Mouse (Mus musculus): ENCODE measurements around the gene Slc27a2.
A peak's percentile ranks its signal among the peaks of the same experiment; 100 is the strongest.

Slc27a2 gene

DNA sequence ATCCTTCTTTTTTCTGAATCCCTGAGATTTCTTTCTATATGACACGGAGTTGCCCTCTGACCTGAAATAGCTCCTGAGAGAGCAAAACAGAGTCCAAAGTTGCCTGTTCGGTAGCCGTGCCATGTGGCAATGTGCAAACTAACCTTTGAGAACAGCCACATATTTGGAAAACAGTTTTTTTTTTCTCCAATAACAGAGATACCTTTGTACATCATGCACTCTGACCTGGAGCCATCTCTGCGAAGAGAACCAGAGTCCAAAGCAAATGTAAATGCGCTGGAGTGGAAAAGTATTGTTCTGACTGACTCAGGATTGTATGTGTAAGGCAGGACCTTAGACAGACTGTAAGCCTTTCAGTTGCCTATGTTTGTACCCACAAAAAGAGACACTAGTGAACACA, 3.3 kb downstream of the Slc27a2 start:
- no peak for DNase-seq

DNA sequence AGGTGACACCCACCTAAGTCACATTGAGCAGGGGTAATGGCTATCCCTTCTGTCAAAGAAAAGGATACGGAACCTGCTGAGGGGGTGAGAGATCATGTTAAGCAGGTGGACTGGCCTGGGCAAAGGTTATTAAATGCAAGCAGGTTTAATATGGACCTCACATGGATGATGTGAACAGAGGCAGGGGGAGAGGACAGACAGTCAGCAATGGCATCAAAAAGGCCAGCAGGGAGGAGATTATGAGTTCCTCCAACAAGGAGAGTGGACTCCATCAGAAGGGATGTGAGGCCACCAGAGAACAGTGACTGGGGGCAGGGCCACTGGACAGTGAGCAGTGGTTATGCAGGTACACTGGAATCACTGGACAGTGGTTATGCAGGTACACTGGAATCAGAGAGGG, 7.9 kb downstream of the Slc27a2 start:
- no peak for DNase-seq

DNA sequence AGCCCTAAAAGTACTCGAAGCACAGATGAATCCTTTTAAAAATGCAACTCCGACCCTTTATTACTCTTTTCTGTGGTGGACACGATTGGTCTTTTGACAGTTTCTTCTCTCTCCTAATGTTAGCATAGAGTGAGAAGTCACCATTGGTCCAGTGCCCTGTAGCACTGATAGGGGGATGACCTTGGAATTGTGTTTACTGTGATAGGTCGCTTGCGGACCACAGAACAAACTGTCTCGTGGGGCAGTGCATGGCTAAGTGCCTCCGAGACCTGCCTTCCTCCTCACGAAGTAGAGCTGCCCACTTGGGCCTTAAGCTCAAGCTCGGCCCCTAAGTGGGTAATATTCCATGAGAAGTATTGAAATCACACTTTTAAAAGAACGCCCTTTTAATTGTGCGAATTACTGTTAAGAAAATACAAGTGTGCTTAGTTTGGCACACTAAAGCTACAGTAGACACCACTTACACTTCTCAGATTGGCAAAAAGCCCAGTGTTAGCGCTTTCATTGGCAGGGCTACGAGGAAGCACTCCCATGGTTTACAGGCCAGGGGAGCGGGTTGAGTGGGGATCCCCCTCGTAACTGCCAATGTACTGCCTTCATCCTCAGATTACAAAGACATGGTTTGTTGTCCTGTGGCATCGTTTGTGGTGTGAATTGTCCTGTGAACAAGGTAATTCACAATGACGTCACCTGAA, 11.4 kb downstream of the Slc27a2 start:
- no peak for DNase-seq

DNA sequence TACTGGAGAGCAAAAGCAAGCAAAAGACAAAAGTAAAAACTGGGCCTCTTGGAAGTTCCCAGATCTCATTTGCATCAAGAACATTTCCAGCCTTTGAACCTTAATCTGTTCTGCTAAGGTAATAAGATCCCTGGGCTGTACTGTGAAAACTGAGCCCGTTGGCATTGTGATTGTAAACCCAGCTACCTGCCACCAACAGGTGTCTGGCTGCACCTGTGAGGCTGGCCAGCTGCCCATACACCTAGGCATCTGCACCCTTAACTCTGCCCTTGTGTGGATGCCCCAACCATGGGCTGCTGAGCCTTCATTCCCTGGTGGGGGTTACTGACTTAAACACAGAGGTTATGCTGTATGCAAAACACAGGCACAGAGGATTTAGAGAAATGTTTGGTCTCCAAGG, 20.0 kb downstream of the Slc27a2 start:
- no peak for DNase-seq

DNA sequence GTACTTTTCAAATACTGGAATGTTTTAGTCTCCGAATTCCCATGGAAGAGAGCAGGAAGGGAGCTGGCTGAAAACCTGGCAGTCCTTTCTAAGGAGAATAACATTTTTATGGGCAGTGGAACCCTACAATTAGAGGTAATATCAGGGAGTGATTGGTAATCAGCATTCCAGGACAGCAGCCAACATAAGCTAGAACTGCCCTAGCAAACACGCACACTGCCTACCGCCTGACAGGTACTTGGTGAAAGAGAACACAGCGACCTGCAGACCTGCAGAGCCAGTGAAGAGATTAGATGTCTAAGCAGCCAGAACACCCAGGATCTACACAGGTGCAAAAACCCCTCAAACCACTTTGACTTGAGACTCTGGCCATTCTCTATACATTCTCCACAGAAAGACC, 20.5 kb downstream of the Slc27a2 start:
- DNase-seq = no peak

DNA sequence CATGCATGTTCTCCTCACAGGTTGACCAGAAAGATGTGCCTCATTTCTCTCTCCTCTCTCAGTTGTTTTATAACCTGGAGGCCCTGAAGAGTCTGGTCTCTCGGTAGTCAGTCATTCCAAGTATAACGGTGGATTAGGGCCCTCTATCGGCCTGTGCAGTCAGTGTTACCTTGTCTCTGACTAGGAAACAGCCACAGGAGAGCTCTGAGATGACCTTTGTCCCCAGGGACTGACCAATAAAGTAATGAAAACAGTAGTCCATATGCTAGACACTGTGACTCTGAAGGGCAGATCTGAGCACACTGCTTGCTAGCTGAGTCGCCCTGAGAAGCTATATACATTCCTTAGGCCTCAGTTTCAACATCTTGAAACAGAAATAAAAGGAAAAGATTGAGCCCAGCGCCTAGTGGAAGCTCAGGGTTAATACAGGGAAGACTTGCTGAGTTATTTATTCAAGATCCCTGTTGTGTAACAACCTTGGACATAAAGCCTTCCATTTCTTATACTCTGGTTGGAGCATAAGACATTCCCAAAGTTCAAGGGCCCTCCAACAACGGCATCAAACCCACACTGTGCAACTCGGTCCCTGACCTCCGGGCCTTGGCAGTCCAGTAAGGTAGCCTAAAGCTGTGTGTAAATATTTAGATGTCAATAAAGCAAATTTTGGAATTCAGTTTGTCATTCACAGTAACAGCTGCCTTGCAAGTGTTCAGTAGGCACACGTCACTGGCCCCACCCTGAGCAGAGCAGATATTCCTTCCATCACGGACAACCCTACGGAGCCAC, 23.4 kb downstream of the Slc27a2 start:
- DNase-seq = no peak

DNA sequence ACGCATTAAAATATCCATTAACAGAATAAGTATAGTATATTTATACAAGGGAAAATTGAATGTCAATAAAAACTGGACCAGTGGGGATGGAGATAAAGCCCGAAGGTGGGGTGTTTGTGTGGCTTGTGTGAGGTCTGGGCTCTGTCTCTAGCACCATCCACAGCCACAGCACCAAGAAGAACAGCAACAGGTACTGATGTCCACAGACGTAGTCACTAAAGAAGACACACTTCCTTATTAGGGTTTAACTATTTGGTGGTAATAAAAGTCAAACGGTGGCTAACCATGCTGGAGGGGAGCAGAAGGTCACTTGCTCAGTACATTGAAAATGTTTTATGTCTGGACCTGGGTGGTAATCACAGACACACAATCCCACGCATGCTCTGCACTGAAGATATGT, 25.2 kb downstream of the Slc27a2 start:
- no peak for DNase-seq

DNA sequence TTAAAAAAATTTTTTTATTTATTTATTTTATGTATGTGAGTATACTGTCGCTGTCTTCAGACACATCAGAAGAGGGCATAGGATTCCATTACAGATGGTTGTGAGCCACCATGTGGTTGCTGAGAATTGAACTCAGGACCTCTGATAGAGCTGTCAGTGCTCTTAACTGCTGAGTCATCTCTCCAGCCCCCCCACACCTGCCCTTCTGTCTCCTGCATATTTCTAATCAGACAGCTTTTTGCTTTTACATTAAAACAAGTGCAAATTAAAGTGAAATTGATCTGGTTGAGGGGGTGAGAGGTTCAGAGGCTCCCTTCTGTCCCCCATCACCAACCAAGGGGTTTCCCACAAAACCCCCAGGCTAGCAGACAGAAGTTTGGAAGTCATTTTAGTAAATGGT, 27.1 kb downstream of the Slc27a2 start:
- no peak for DNase-seq

DNA sequence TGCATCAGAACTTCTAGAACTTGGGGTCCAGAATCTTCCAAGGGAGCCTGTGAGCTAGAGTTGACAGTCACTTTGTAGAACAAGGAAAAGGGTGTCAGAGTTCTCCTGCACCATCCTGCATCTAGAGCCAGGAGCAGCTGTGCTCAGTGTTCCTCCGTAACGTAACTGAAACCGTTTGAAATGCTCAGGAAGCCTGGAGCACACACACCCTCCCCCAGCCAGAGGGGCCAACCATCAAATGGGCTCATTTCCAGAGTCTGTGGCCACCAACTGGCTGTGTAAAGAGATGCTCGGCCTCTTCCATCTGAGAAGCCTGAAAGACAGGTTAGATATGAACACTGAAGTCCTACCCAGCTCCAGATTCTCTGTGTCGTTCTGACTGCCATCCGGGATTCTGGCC, 31.8 kb downstream of the Slc27a2 start:
- DNase-seq = no peak

DNA sequence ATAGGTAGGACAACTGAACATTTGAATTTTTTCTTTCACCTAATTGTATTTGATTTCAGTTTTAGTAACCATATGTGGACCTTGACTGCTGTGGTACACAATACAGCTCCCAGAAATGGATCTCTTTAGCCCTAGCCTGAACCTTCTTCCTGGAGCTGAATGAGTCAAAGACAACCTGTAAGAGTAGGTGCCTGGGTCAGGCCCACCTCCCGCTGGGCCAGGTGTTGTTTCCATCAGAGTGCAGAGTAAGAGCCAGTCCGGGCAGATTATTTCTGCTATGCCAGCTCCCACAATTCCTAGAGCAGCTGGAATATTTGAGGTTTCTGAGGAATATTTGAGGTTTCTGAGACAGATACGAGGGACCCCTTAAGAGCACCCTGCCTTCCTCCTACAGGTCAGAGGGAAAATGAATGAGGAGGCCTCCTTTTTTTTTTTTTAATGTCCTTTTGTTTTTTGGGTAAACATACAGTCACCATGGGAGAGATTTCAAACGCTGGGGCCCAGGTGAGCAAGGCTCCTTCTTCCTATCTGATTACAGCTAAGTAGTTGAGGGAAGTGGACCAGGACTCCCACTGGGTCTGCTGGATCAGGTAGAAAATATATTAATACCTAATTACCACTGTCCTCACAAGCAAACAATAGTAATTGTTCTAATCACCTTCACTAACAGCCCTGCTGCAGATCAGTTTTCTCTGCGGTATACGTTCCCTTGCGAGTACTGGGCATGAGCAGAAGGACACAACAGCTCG, 32.6 kb downstream of the Slc27a2 start:
- DNase-seq = no peak

DNA sequence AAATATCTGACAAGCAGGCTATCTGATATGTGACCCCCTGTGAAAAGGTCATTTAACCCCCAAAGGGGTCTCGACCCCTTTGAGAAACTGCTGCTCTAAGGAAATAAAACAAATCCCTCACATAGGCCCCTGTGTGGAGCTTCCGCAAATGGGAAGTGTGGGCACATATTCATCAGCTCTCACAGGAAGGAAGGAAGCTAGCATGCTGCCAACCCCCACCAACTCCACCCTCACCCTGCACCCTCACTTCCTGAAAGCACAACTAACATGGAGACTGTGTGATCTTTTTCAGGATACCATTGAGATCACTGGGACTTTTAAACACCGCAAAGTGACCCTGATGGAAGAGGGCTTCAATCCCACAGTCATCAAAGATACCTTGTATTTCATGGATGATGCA, 35.3 kb downstream of the Slc27a2 start:
- no peak for DNase-seq

DNA sequence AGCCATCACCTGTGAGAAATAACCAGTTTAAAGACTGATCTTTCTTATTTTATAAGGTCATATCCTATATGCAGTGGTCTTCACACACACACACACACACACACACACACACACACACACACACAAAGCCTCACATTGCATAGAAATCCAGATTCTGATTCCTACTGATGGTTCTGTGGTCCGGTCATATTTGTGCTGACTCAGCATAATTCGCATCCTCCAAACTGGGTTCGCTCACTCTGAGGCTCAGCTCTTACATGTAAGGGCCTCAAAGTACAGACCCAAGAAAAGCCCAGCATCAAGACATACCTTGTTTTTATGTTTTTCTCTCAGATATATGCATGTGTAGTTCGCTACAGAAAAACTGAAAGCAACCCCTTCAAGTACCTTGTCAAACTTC, 39.1 kb downstream of the Slc27a2 start:
- DNase-seq = no peak

DNA sequence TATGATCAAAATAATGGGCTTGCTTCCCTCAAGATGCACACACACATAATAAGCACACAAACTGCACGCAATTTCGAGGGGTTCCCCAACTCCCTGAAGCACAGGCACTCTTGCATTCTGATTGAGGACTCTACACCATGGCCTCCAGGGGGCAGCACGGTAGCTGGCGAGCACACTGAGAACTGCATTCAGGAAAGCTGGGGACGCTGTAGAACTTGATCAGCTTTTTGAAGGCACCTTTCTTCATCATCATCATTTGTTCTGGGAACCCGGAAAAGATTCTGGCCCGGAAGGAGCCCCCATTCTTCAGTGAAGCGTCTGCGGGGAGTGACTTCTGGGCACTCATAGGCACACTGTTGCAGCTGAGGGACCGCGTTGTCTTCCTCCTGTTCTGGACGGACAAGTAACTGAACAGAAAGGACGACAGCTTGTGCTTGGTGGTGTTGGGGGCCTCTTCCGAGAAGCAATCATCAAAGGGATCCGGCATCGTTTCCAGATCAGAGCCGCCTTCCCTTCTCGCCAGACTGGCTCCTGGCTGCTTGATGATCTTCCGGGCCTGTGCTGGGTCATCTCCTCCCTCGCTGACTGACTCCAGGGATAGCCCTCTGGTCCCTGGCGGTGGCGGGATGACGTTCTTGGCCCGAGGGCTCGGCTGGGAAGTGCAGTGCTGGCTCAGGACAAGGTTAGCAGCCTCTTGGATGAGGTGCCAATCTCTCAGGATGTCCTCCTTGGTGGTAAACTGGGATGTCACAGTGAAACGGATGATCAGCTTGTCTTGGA, 41.8 kb downstream of the Slc27a2 start:
- peak; percentile 77 for DNase-seq

DNA sequence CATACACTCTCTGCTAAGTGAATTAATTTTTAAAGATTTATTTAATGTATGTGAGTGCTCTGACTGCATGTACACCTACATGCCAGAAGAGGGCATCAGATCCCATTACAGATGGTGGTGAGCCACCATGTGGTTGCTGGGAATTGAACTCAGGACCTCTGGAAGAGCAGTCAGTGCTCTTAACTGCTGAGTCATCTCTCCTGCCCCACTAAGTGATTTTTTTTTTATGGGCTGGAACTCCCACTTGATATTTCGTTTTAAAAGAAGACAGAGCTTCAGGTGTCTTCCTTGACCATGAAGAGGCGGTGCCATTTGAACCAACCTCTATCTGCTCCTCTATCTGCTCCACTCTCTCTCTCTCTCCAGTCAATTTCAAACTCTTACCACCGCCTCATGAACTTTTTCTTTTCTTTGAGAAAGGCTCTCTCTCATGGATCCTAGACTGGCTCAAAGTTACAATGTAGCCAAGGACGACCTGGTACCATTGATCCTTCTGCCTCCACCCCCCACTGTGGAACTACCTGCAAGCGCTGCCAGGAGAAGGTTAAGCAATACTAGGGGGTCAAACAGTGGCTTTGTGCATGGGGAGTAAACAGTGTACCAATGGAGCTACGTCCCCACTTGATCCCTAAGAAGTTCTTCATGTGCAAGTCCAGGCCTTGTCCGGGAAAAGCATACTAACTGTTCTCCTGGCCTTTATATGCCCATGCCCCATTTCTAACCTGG, 44.3 kb downstream of the Slc27a2 start:
- DNase-seq = no peak

DNA sequence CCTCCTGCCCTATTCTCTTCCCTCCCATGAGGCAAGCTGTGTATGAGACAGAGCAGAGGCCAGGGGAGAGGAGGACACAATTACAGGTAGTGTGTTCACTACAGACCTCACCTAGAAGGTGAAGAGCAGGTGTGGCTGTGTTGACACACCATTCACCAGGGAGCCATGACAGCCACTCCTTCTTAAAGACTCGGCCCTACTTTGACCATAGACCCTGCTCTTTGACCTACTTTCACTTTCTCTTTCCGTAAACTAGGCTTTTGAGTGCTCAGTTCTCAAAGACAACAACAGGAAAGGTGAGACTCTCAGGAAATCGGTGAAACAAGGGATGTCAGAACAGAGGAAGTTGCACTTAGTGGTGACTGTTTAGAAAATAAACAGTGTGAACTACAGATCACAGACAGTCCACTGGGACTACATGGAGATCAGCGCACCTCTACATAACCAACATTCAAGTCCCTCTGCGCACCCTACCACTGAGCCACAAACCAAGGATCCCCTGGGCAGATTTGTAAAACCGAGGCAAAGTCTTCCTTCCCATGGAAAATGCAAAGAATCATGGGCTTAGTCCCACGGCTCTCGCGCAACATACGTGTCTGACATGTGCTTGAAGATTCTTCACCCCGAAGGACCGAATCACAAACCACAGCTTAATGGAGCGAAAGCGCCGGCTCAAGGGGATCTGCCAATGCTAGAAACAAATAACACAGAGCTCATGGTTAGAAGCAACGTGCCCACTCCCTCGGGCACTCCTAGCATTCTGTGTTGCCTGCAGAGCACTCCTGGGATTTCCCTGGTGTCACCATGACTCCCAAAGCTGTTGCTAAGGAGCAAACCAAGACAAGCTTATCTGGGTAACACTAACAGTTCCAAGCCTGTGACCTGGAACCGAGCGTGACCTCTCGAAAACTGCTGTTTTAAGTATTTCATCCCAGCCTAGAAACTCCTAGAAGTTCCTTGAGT, 45.4 kb downstream of the Slc27a2 start:
- peak; percentile 10 for DNase-seq

DNA sequence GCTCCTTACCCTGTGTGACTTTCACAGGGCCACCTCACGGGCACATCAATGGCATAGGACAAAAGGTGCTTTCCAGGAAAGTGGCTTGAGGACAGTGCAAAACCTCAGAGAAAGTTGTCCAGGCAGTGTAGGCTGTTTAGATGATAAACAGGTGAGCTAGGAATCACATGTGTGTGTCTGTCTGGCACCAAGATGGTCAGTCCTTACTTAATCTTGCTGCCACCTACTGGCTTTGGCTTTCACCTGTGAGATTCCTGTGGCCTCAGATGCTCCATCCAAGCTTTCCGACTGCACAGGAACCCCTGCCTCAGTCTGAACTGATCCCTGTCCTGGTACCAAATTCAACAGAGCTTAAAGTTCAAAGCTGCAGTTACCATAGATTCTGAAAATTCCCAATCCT, 46.2 kb downstream of the Slc27a2 start:
- no peak for DNase-seq

DNA sequence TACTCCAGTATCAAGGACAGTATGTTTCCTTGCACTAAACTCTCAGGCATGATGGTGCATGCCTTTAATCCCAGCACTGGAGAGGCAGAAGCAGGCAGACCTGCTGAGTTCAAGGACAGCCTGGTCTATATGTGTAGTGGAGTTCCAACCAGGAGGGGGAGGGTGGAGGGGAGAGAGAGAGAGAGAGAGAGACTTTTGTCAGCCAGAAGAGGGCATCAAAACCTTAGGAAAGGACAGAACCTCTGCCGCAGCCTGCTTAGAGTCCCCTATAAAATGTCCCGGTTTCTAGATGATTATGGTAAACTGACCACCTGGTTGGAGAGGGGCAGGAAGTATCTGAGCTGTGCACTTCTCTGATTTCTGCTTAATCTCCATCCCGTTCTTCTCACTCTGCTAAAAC, 46.8 kb downstream of the Slc27a2 start:
- DNase-seq = no peak

DNA sequence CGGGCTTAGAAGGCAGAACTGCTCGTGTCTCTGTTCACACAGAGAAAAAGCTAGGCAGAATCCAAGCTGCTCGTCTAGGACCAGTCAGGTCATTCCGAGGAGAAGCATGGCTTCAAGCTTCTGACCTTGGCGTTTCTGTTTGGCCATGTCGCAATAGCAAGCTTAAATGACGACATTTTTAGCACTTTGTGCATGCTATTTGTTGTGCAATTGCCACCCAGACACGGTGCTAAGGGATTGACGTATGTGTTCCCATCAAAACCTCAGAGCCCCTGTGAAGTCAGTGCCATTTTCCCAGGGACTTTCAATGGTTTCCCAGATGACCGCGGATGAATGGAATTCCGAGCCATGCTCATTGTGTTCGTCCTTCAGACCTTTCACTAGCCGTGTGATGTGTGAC, 48.3 kb downstream of the Slc27a2 start:
- no peak for DNase-seq

DNA sequence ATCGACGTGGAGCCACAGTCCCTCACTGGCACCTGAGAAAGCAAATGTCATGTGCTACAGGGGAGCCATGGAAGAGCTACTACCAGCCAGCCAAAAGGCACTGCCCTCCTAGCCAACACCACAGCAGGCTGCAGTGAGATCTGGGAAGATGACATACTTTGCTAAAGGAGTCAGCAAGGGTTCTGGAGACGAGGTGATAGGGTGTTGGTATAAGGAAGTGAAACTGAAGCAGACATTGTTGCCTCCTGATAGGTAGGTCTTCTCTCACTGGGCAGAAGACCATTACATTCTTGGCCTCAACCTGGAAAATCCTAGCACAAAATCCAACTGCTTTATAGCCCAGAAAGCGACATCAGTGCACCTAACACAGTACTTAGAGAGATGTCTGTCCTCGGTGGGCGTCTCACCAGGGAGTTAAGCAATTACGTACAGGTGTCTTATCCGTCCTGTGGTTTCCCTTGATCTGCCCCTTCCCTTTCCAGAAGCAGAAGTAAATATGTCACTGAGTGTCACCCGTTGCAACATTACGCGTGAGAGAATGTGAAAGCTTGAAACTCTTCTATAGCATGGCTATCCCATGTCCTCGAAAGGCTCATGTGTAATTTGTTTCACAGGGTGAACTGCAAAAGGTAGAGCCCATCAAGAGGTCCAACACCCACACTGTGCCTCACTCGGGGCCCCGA, 49.9 kb downstream of the Slc27a2 start:
- DNase-seq = no peak

DNA sequence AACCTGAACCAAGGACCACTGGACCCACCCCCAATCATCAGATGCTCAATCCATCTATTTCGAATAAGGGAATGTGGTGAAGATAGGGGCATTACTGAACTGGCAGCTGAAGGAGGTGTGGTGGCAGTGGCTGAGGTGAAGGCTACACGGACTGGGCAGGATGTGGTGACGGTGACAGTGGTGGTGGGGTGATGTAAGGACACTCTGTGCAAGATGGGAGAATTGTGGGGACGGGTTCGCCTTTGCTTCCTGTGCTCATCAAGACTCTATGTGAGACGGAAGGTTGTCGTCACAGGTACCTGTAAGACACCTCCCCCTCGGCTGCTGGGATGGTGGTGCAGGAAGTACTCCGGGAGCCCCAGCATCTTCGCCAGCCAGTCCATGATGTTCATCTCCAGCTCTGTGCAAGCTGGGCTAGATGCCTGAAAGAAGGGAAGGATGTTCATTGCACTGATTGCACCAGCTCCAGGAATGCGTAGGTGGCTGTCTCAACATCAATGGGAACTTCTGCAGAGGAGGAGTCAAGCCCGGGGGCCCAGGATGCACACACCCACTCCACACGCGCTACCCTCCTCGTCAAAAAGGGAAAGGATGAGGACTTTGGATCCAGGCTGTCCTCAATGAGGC, 54.0 kb downstream of the Slc27a2 start:
- DNase-seq = no peak

Data from right cerebral cortex, postnatal 14 days (tissue).